Mouse (Mus musculus) hindbrain, embryonic 16.5 days (tissue): Measurements from ENCODE around the gene Galnt2. TPM values are rescaled to one million over a fixed set of nuclear protein-coding genes. Genes with fewer than 3 reads are reported as not detected.

Source experiments
- ATAC-seq: fragments of 200-750 bp; cut with Nextera tagmentation; 2 replicates; pipeline ENCODE4 v1.8.0; 2017; ENCODE audit warnings: moderate TSS enrichment, moderate library complexity
- H3K27ac ChIP-seq: fragments of 300-500 bp; sonication (generic); 2 replicates; pipeline ENCODE4 v1.5.1; 2014; ENCODE audit warnings: low read depth, mild to moderate bottlenecking, control low read depth, low read length, moderate library complexity
- H3K27me3 ChIP-seq: fragments of 300-500 bp; sonication (generic); replicated peaks from 2 replicates; pipeline ENCODE4 v1.6.1; 2014; ENCODE audit warnings: low read length; ENCODE audit not compliant: control insufficient read depth, insufficient read depth
- H3K36me3 ChIP-seq: fragments of 300-500 bp; sonication (generic); 2 replicates; pipeline ENCODE4 v1.6.1; 2014; ENCODE audit warnings: mild to moderate bottlenecking, low read length, moderate library complexity, mixed read lengths; ENCODE audit not compliant: control insufficient read depth, insufficient read depth
- H3K4me1 ChIP-seq: fragments of 300-500 bp; sonication (generic); 2 replicates; pipeline ENCODE4 v1.6.1; 2014; ENCODE audit warnings: low read depth, low read length; ENCODE audit not compliant: control insufficient read depth, insufficient read depth
- H3K4me2 ChIP-seq: fragments of 300-500 bp; sonication (generic); 2 replicates; pipeline ENCODE4 v1.6.1; 2014; ENCODE audit warnings: mild to moderate bottlenecking, low read length, control low read depth, moderate library complexity
- H3K4me3 ChIP-seq: fragments of 300-500 bp; sonication (generic); 2 replicates; pipeline ENCODE4 v1.5.1; 2014; ENCODE audit warnings: mild to moderate bottlenecking, low read length, control low read depth, moderate library complexity
- H3K9ac ChIP-seq: fragments of 300-500 bp; sonication (generic); 2 replicates; pipeline ENCODE4 v1.6.1; 2014; ENCODE audit warnings: low read depth, mild to moderate bottlenecking, control low read depth, low read length, moderate library complexity
- H3K9me3 ChIP-seq: fragments of 300-500 bp; sonication (generic); 2 replicates; pipeline ENCODE4 v1.6.1; 2014; ENCODE audit warnings: mild to moderate bottlenecking, low read length, moderate library complexity; ENCODE audit not compliant: control insufficient read depth
- WGBS: fragments of 180-500 bp; shearing (Covaris S2); extraction: QIAGEN DNeasy Blood & Tissue Kit; methylation state at CpG from one replicate; pipeline ENCODE4 v1.1.7; 2014; 5-methylcytosine and 5-hydroxymethylcytosine counted together
- polyA plus RNA-seq: library from polyadenylated mRNA; unstranded; fragments of >200 nt; fragmentation: Nextera tagmentation; extraction: Ambion mirVana; gene quantifications from 2 replicates; pipeline ENCODE4 v1.2.1, GENCODE M21; 2015

Galnt2 gene
- polyA plus RNA-seq, 1 experiment from 2014 or later = 33.8 TPM

- no peaks in the 10 kb centered on the region for H3K4me1 ChIP-seq
- H3K4me2 ChIP-seq = no peak overlapping the region
- H3K36me3 ChIP-seq = no peaks in the 10 kb centered on the region
- no peak overlapping the region for H3K27ac ChIP-seq
- 85% methylated on average over 7 of the region's 7 CpGs for WGBS
- ATAC-seq = no peak
- no peaks in the 10 kb centered on the region for H3K9me3 ChIP-seq
- no peak overlapping the region for H3K9ac ChIP-seq
- H3K27me3 ChIP-seq = no peaks in the 10 kb centered on the region
- H3K4me3 ChIP-seq = no peak overlapping the region
Measured at GRCm38 (mm10) chr8:124391191-124391590, 160.0 kb downstream of the Galnt2 start.

GRCm38 (mm10) chr8:124392271-124393012 is 161.3 kb downstream of the Galnt2 start:
- 51% methylated on average over 10 of the region's 10 CpGs for WGBS
- no peak overlapping the region for H3K4me3 ChIP-seq
- H3K4me1 ChIP-seq = no peaks in the 10 kb centered on the region
- H3K9me3 ChIP-seq = no peaks in the 10 kb centered on the region
- H3K4me2 ChIP-seq = no peak overlapping the region
- no peaks in the 10 kb centered on the region for H3K36me3 ChIP-seq
- H3K27ac ChIP-seq = no peak overlapping the region
- no peak for ATAC-seq
- no peaks in the 10 kb centered on the region for H3K27me3 ChIP-seq
- no peak overlapping the region for H3K9ac ChIP-seq

- no peak overlapping the region for H3K4me2 ChIP-seq
- no peak for ATAC-seq
- H3K36me3 ChIP-seq = no peaks in the 10 kb centered on the region
- WGBS = 82% methylated on average over 5 of the region's 5 CpGs
- no peaks in the 10 kb centered on the region for H3K27me3 ChIP-seq
- no peaks in the 10 kb centered on the region for H3K9me3 ChIP-seq
- no peak overlapping the region for H3K9ac ChIP-seq
- H3K27ac ChIP-seq = no peak overlapping the region
- no peak overlapping the region for H3K4me3 ChIP-seq
- no peaks in the 10 kb centered on the region for H3K4me1 ChIP-seq
Measured at GRCm38 (mm10) chr8:124393013-124393412, 161.8 kb downstream of the Galnt2 start.

GRCm38 (mm10) chr8:124393927-124394326 is 162.7 kb downstream of the Galnt2 start:
- no peaks in the 10 kb centered on the region for H3K9me3 ChIP-seq
- no peak overlapping the region for H3K4me3 ChIP-seq
- no peaks in the 10 kb centered on the region for H3K36me3 ChIP-seq
- H3K4me2 ChIP-seq = no peak overlapping the region
- whole genome bisulfite sequencing = 88% methylated on average over 4 of the region's 4 CpGs
- no peak for ATAC-seq
- H3K4me1 ChIP-seq = no peaks in the 10 kb centered on the region
- no peaks in the 10 kb centered on the region for H3K27me3 ChIP-seq
- H3K27ac ChIP-seq = no peak overlapping the region
- no peak overlapping the region for H3K9ac ChIP-seq

- H3K36me3 ChIP-seq = no peaks in the 10 kb centered on the region
- no peaks in the 10 kb centered on the region for H3K27me3 ChIP-seq
- H3K9ac ChIP-seq = no peak overlapping the region
- H3K9me3 ChIP-seq = no peaks in the 10 kb centered on the region
- no peak for ATAC-seq
- no peaks in the 10 kb centered on the region for H3K4me1 ChIP-seq
- no peak overlapping the region for H3K27ac ChIP-seq
- no peak overlapping the region for H3K4me2 ChIP-seq
- H3K4me3 ChIP-seq = no peak overlapping the region
- 77% methylated on average over 7 of the region's 7 CpGs for WGBS
Measured at GRCm38 (mm10) chr8:124394951-124395350, 163.8 kb downstream of the Galnt2 start.

Other genes with a start within 250 kb of the Galnt2 start
- 14.6 TPM in 2 replicates for gene Abcb10, start 248.3 kb upstream of the Galnt2 start, polyA plus RNA-seq
- gene Taf5l, start 210.0 kb upstream of the Galnt2 start, polyA plus RNA-seq = 18.6 and 20.7 TPM in 2 replicates
- 2.6 and 4.7 TPM in 2 replicates for gene Urb2, start 209.9 kb upstream of the Galnt2 start, polyA plus RNA-seq
- 12.8 and 13.6 TPM in 2 replicates for gene Pgbd5, start 208.3 kb downstream of the Galnt2 start, polyA plus RNA-seq